Mouse (Mus musculus): ENCODE results near the gene Ptchd4. TPM values are rescaled to one million over a fixed set of nuclear protein-coding genes. Genes with fewer than 3 reads are reported as not detected.
A peak's percentile ranks its signal among the peaks of the same experiment; 100 is the strongest.

Gene Ptchd4
- total RNA-seq, 1 experiment, result 0.09 TPM

- in situ Hi-C loops (cut with MboI; ENCODE audit: low sequenced_read_pairs in 2 of 2, unreplicated experiment in 2 of 2), result no loop called here
- TF ChIP-seq CHD2 (IDR thresholded peaks at IDR 0.05; ENCODE audit: low read depth, low read length) (no peak), HCFC1 (IDR thresholded peaks at IDR 0.05; ENCODE audit: borderline replicate concordance, insufficient read depth, low read length) (no peak), MAFK (IDR thresholded peaks at IDR 0.05; ENCODE audit: insufficient read depth, low read depth, low read length) (no peak), ZC3H11A (IDR thresholded peaks at IDR 0.05; ENCODE audit: borderline replicate concordance, low read depth, low read length) (no peak), ZNF384 (IDR thresholded peaks at IDR 0.05; ENCODE audit: low read depth, low read length) (no peak)
- Histone ChIP-seq H3K4me3 (ENCODE audit: insufficient read depth in 1 of 2, low read depth in 1 of 2, low read length in 2 of 2, poor library complexity in 1 of 2, severe bottlenecking in 1 of 2) (no peak overlapping the region), H3K9ac (ENCODE audit: insufficient read depth, low read depth, low read length, poor library complexity, severe bottlenecking) (no peak overlapping the region), H3K9me3 (ENCODE audit: control insufficient read depth, insufficient read depth, low read depth, low read length) (peaks cover 3% of the 10 kb centered on the region; the same call in 1 of the 2 replicates), H3K4me1 (ENCODE audit: control insufficient read depth in 2 of 2, insufficient read depth in 2 of 2, low read length in 2 of 2, poor library complexity in 1 of 2) (0 out of 4 replicates have a peak, but pooled peaks cover 0 to 2% of the 10 kb centered on the region in 2 experiments), H3K36me3 (ENCODE audit: control insufficient read depth, insufficient read depth, low read length, poor library complexity, severe bottlenecking) (no peaks in the 10 kb centered on the region), H3K27ac (ENCODE audit: insufficient read depth, low read depth, low read length, poor library complexity, severe bottlenecking) (no peak overlapping the region)
- DNase-seq (ENCODE audit: low read depth, low spot score), result no peak
These were observed 25.4 kb upstream of the Ptchd4 start for GRCm38 (mm10) chr17:42290341-42290740.

- TF ChIP-seq HCFC1 (IDR thresholded peaks at IDR 0.05; ENCODE audit: borderline replicate concordance, insufficient read depth, low read length), result no peak
- TF ChIP-seq MAFK (IDR thresholded peaks at IDR 0.05; ENCODE audit: insufficient read depth, low read depth, low read length), result peak; percentile 77; the same call in 1 of the 2 replicates
- H3K9me3 ChIP-seq (ENCODE audit: control insufficient read depth, insufficient read depth, low read depth, low read length), result peaks cover under 1% of the 10 kb centered on the region; the same call in 1 of the 2 replicates
- no peaks in the 10 kb centered on the region for H3K36me3 ChIP-seq (ENCODE audit: control insufficient read depth, insufficient read depth, low read length, poor library complexity, severe bottlenecking)
- H3K4me3 ChIP-seq (ENCODE audit: insufficient read depth in 1 of 2, low read depth in 1 of 2, low read length in 2 of 2, poor library complexity in 1 of 2, severe bottlenecking in 1 of 2), result no peak overlapping the region
- no peak overlapping the region for H3K9ac ChIP-seq (ENCODE audit: insufficient read depth, low read depth, low read length, poor library complexity, severe bottlenecking)
- peak; percentile 17 for DNase-seq (ENCODE audit: low read depth, low spot score)
- in situ Hi-C loops (cut with MboI; ENCODE audit: low sequenced_read_pairs in 2 of 2, unreplicated experiment in 2 of 2), result no loop called here
- H3K4me1 ChIP-seq (ENCODE audit: control insufficient read depth in 2 of 2, insufficient read depth in 2 of 2, low read length in 2 of 2, poor library complexity in 1 of 2), result 0 out of 4 replicates have a peak, but pooled peaks cover 0 to 2% of the 10 kb centered on the region in 2 experiments
- H3K27ac ChIP-seq (ENCODE audit: insufficient read depth, low read depth, low read length, poor library complexity, severe bottlenecking), result no peak overlapping the region
These were observed 24.0 kb upstream of the Ptchd4 start for GRCm38 (mm10) chr17:42291793-42292192.

GRCm38 (mm10) chr17:42297986-42298385 lies 17.8 kb upstream of the Ptchd4 start:
- Histone ChIP-seq H3K4me3 (ENCODE audit: insufficient read depth in 1 of 2, low read depth in 1 of 2, low read length in 2 of 2, poor library complexity in 1 of 2, severe bottlenecking in 1 of 2) (no peak overlapping the region), H3K9ac (ENCODE audit: insufficient read depth, low read depth, low read length, poor library complexity, severe bottlenecking) (no peak overlapping the region), H3K36me3 (ENCODE audit: control insufficient read depth, insufficient read depth, low read length, poor library complexity, severe bottlenecking) (no peaks in the 10 kb centered on the region), H3K4me1 (ENCODE audit: control insufficient read depth in 2 of 2, insufficient read depth in 2 of 2, low read length in 2 of 2, poor library complexity in 1 of 2) (no peaks in the 10 kb centered on the region), H3K9me3 (ENCODE audit: control insufficient read depth, insufficient read depth, low read depth, low read length) (no peaks in the 10 kb centered on the region), H3K27ac (ENCODE audit: insufficient read depth, low read depth, low read length, poor library complexity, severe bottlenecking) (no peak overlapping the region)
- no peak for DNase-seq (ENCODE audit: low read depth, low spot score)
- no peak for TF ChIP-seq CHD2 (IDR thresholded peaks at IDR 0.05; ENCODE audit: low read depth, low read length)
- TF ChIP-seq ZC3H11A (IDR thresholded peaks at IDR 0.05; ENCODE audit: borderline replicate concordance, low read depth, low read length), result no peak
- no peak for TF ChIP-seq ZNF384 (IDR thresholded peaks at IDR 0.05; ENCODE audit: low read depth, low read length)
- no peak for TF ChIP-seq MAFK (IDR thresholded peaks at IDR 0.05; ENCODE audit: insufficient read depth, low read depth, low read length)
- no peak for TF ChIP-seq HCFC1 (IDR thresholded peaks at IDR 0.05; ENCODE audit: borderline replicate concordance, insufficient read depth, low read length)
- in situ Hi-C loops (cut with MboI; ENCODE audit: low sequenced_read_pairs in 2 of 2, unreplicated experiment in 2 of 2), result no loop called here

- H3K36me3 ChIP-seq (ENCODE audit: control insufficient read depth, insufficient read depth, low read length, poor library complexity, severe bottlenecking), result no peaks in the 10 kb centered on the region
- peak overlapping the region in 1 of 2 experiments; percentile 27; a peak in 1 of 4 replicates for H3K4me3 ChIP-seq (ENCODE audit: insufficient read depth in 1 of 2, low read depth in 1 of 2, low read length in 2 of 2, poor library complexity in 1 of 2, severe bottlenecking in 1 of 2)
- in situ Hi-C loops (cut with MboI; ENCODE audit: low sequenced_read_pairs in 2 of 2, unreplicated experiment in 2 of 2), result no loop called here
- no peak overlapping the region for H3K9ac ChIP-seq (ENCODE audit: insufficient read depth, low read depth, low read length, poor library complexity, severe bottlenecking)
- no peak for TF ChIP-seq CHD2 (IDR thresholded peaks at IDR 0.05; ENCODE audit: low read depth, low read length)
- TF ChIP-seq ZNF384 (IDR thresholded peaks at IDR 0.05; ENCODE audit: low read depth, low read length), result peak; percentile 57; the same call in 1 of the 2 replicates
- no peak for DNase-seq (ENCODE audit: low read depth, low spot score)
- H3K27ac ChIP-seq (ENCODE audit: insufficient read depth, low read depth, low read length, poor library complexity, severe bottlenecking), result no peak overlapping the region
- no peaks in the 10 kb centered on the region for H3K4me1 ChIP-seq (ENCODE audit: control insufficient read depth in 2 of 2, insufficient read depth in 2 of 2, low read length in 2 of 2, poor library complexity in 1 of 2)
- H3K9me3 ChIP-seq (ENCODE audit: control insufficient read depth, insufficient read depth, low read depth, low read length), result no peaks in the 10 kb centered on the region
These were observed 16.1 kb upstream of the Ptchd4 start for GRCm38 (mm10) chr17:42299681-42300080.

GRCm38 (mm10) chr17:42303062-42303577 lies 12.6 kb upstream of the Ptchd4 start:
- in situ Hi-C loops (cut with MboI; ENCODE audit: low sequenced_read_pairs in 2 of 2, unreplicated experiment in 2 of 2), result no loop called here
- Histone ChIP-seq H3K9me3 (ENCODE audit: control insufficient read depth, insufficient read depth, low read depth, low read length) (no peaks in the 10 kb centered on the region), H3K4me1 (ENCODE audit: control insufficient read depth in 2 of 2, insufficient read depth in 2 of 2, low read length in 2 of 2, poor library complexity in 1 of 2) (no peaks in the 10 kb centered on the region), H3K36me3 (ENCODE audit: control insufficient read depth, insufficient read depth, low read length, poor library complexity, severe bottlenecking) (no peaks in the 10 kb centered on the region), H3K27ac (ENCODE audit: insufficient read depth, low read depth, low read length, poor library complexity, severe bottlenecking) (no peak overlapping the region), H3K9ac (ENCODE audit: insufficient read depth, low read depth, low read length, poor library complexity, severe bottlenecking) (no peak overlapping the region), H3K4me3 (ENCODE audit: insufficient read depth in 1 of 2, low read depth in 1 of 2, low read length in 2 of 2, poor library complexity in 1 of 2, severe bottlenecking in 1 of 2) (no peak overlapping the region)
- no peak for DNase-seq (ENCODE audit: low read depth, low spot score)
- no peak for TF ChIP-seq CHD2 (IDR thresholded peaks at IDR 0.05; ENCODE audit: low read depth, low read length)
- TF ChIP-seq MAFK (IDR thresholded peaks at IDR 0.05; ENCODE audit: insufficient read depth, low read depth, low read length), result no peak
- no peak for TF ChIP-seq ZNF384 (IDR thresholded peaks at IDR 0.05; ENCODE audit: low read depth, low read length)
- no peak for TF ChIP-seq HCFC1 (IDR thresholded peaks at IDR 0.05; ENCODE audit: borderline replicate concordance, insufficient read depth, low read length)
- TF ChIP-seq ZC3H11A (IDR thresholded peaks at IDR 0.05; ENCODE audit: borderline replicate concordance, low read depth, low read length), result no peak
